Mouse (Mus musculus) myocyte (in vitro differentiated cells): ENCODE measurements around the gene Apol7a.

Source experiments
- E2F4 ChIP-seq: IDR thresholded peaks from one replicate; pipeline ENCODE4 v1.6.1; 2011; ENCODE audit warnings: mild to moderate bottlenecking, control low read depth, moderate library complexity; ENCODE audit not compliant: insufficient read depth
- MAX ChIP-seq: IDR thresholded peaks from one replicate; pipeline ENCODE4 v1.6.1; 2011; ENCODE audit warnings: low read depth, mild to moderate bottlenecking, control low read depth
- MYOD1 ChIP-seq, 3 experiments: IDR thresholded peaks; one replicate each; pipeline ENCODE4 v1.6.1; 2011; ENCODE audit warnings: control low read depth in 2 of 3, low read depth in 2 of 3, mild to moderate bottlenecking in 2 of 3, moderate library complexity in 1 of 3; ENCODE audit not compliant: insufficient read length in 2 of 3, control insufficient read depth in 1 of 3
- POLR2A ChIP-seq: IDR thresholded peaks from one replicate; pipeline ENCODE4 v1.6.1; 2011; ENCODE audit warnings: low read depth, mild to moderate bottlenecking, control low read depth, moderate library complexity; ENCODE audit not compliant: insufficient read length
- POLR2AphosphoS2 ChIP-seq: IDR thresholded peaks from one replicate; pipeline ENCODE4 v1.6.1; 2011; ENCODE audit warnings: low read depth, control low read depth; ENCODE audit not compliant: insufficient read length
- SRF ChIP-seq: IDR thresholded peaks from one replicate; pipeline ENCODE4 v1.6.1; 2011; ENCODE audit warnings: low read depth; ENCODE audit not compliant: control insufficient read depth, insufficient read length
- USF1 ChIP-seq: IDR thresholded peaks from one replicate; pipeline ENCODE4 v1.6.1; 2011; ENCODE audit warnings: low read depth, mild to moderate bottlenecking, control low read depth, moderate library complexity

GRCm38 (mm10) chr15:77342962-77343526 is 55.9 kb downstream of the Apol7a start:
- TF ChIP-seq E2F4: no peak
- no peak for TF ChIP-seq USF1
- TF ChIP-seq SRF: no peak
- TF ChIP-seq POLR2A: no peak
- no peak for TF ChIP-seq MYOD1 (IDR thresholded peaks at IDR 0.05; ENCODE audit: control insufficient read depth in 1 of 3, insufficient read length in 2 of 3, low read depth in 2 of 3)
- TF ChIP-seq MAX: no peak
- no peak for TF ChIP-seq POLR2AphosphoS2
